Mouse (Mus musculus): ENCODE data around the gene Rabgef1. TPM values are rescaled to one million over a fixed set of nuclear protein-coding genes. Genes with fewer than 3 reads are reported as not detected.
A peak's percentile ranks its signal among the peaks of the same experiment; 100 is the strongest.
"Not testable (repeated sequence)": the region's sequence is repeated elsewhere in the genome, so short reads cannot be mapped to it uniquely, and the experiment has no call there.

Gene Rabgef1
- polyA plus RNA-seq, 1 experiment from 2014 or later: 25.7 TPM

- peak overlapping the region; percentile 60 for H3K9ac ChIP-seq (replicated peaks; ENCODE audit: low read depth, low read length)
- WGBS: 16% methylated on average over 19 of the region's 19 CpGs
- H3K4me3 ChIP-seq (ENCODE audit: low read depth, low read length): peak overlapping the region; percentile 58
- peaks cover 31% of the 10 kb centered on the region for H3K36me3 ChIP-seq (ENCODE audit: control insufficient read depth, insufficient read depth, low read length)
- peak overlapping the region; percentile 62 for H3K4me2 ChIP-seq (replicated peaks; ENCODE audit: low read depth, low read length)
- no peak for ATAC-seq (ENCODE audit: insufficient number of reproducible peaks, insufficient read depth, low FRiP score, low read depth)
- H3K4me1 ChIP-seq (ENCODE audit: control insufficient read depth, insufficient read depth, low read length): peaks cover 3% of the 10 kb centered on the region; the same call in 1 of the 2 replicates
- H3K27me3 ChIP-seq (ENCODE audit: control insufficient read depth, insufficient read depth, low read length): no peaks in the 10 kb centered on the region
- H3K27ac ChIP-seq (ENCODE audit: low read length): peak overlapping the region; percentile 73; the same call in 1 of the 2 replicates
- H3K9me3 ChIP-seq (ENCODE audit: control insufficient read depth, low read depth, low read length): no peaks in the 10 kb centered on the region
These were observed 82.8 kb downstream of the Rabgef1 start for GRCm38 (mm10) chr5:130254164-130255016.

GRCm38 (mm10) chr5:130255017-130255720 is 83.6 kb downstream of the Rabgef1 start, which contains the start of the genes Sbds and Tyw1:
Gene Sbds, minus strand, starts transcription at chr5:130255530.
Gene Tyw1, plus strand, starts transcription at chr5:130255619.
- WGBS: under 1% methylated on average over 52 of the region's 52 CpGs
- ATAC-seq (ENCODE audit: insufficient number of reproducible peaks, insufficient read depth, low FRiP score, low read depth): peak; percentile 92
- Histone ChIP-seq H3K9ac (replicated peaks; ENCODE audit: low read depth, low read length) (peak within 1 kb of the TSS; percentile 60), H3K4me1 (ENCODE audit: control insufficient read depth, insufficient read depth, low read length) (peaks cover 3% of the 10 kb centered on the region; the same call in 1 of the 2 replicates), H3K27me3 (ENCODE audit: control insufficient read depth, insufficient read depth, low read length) (no peaks in the 10 kb centered on the region), H3K9me3 (ENCODE audit: control insufficient read depth, low read depth, low read length) (no peaks in the 10 kb centered on the region), H3K4me3 (ENCODE audit: low read depth, low read length) (peak within 1 kb of the TSS; percentile 64), H3K27ac (ENCODE audit: low read length) (peak within 1 kb of the TSS; percentile 73), H3K36me3 (ENCODE audit: control insufficient read depth, insufficient read depth, low read length) (peaks cover 25% of the 10 kb centered on the region), H3K4me2 (replicated peaks; ENCODE audit: low read depth, low read length) (peak within 1 kb of the TSS; percentile 62)

GRCm38 (mm10) chr5:130255799-130256525 is 84.4 kb downstream of the Rabgef1 start:
- not testable (repeated sequence) for H3K4me1 ChIP-seq (ENCODE audit: control insufficient read depth, insufficient read depth, low read length); H3K9me3 ChIP-seq (ENCODE audit: control insufficient read depth, low read depth, low read length); H3K27me3 ChIP-seq (ENCODE audit: control insufficient read depth, insufficient read depth, low read length); H3K9ac ChIP-seq (replicated peaks; ENCODE audit: low read depth, low read length); ATAC-seq (ENCODE audit: insufficient number of reproducible peaks, insufficient read depth, low FRiP score, low read depth)
- Histone ChIP-seq H3K27ac (ENCODE audit: low read length) (peak overlapping the region; percentile 59; the same call in 1 of the 2 replicates), H3K36me3 (ENCODE audit: control insufficient read depth, insufficient read depth, low read length) (peaks cover 18% of the 10 kb centered on the region; the same call in 1 of the 2 replicates), H3K4me3 (ENCODE audit: low read depth, low read length) (peak overlapping the region; percentile 64), H3K4me2 (replicated peaks; ENCODE audit: low read depth, low read length) (peak overlapping the region; percentile 60)
- WGBS: 24% methylated on average over 20 of the region's 20 CpGs

DNA sequence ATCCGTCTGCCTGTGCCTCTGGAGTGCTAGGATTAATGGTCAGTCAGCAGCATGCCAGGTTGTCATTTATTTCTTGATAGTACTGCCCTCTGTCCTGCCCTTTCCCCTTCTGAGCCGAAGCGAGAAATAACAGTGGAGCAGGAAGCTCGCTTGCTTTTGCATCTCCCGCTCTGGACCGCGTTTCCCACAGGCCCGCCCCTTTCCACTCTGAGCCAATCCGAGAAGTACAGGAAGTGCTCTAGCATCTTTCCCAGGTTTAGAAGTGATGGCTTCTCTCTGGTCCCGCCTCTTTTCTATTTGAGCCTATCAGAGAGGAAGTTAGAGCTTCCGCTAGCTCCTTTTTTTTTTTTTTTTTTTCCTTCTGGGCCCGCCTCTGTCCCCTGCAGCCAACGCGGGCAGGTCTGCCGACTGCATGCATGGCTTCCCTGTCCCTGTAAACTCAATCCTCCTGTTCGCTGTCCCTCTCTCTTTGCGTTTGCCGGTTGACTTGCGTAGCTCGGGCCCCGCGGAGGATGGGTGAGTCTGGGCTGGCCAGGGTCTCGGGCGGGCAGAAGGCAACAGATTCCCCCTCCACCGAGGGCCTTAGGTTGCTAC is 85.2 kb downstream of the Rabgef1 start:
- Histone ChIP-seq H3K27me3 (ENCODE audit: control insufficient read depth, insufficient read depth, low read length) (no peaks in the 10 kb centered on the region), H3K4me2 (replicated peaks; ENCODE audit: low read depth, low read length) (peak overlapping the region; percentile 60), H3K36me3 (ENCODE audit: control insufficient read depth, insufficient read depth, low read length) (peaks cover 11% of the 10 kb centered on the region; the same call in 1 of the 2 replicates), H3K27ac (ENCODE audit: low read length) (peak overlapping the region; percentile 59; the same call in 1 of the 2 replicates), H3K4me3 (ENCODE audit: low read depth, low read length) (peak overlapping the region; percentile 64), H3K9ac (replicated peaks; ENCODE audit: low read depth, low read length) (peak overlapping the region; percentile 55), H3K4me1 (ENCODE audit: control insufficient read depth, insufficient read depth, low read length) (peaks cover 3% of the 10 kb centered on the region; the same call in 1 of the 2 replicates), H3K9me3 (ENCODE audit: control insufficient read depth, low read depth, low read length) (no peaks in the 10 kb centered on the region)
- ATAC-seq (ENCODE audit: insufficient number of reproducible peaks, insufficient read depth, low FRiP score, low read depth): peak; percentile 95
- under 1% methylated on average over 25 of the region's 25 CpGs for WGBS

DNA sequence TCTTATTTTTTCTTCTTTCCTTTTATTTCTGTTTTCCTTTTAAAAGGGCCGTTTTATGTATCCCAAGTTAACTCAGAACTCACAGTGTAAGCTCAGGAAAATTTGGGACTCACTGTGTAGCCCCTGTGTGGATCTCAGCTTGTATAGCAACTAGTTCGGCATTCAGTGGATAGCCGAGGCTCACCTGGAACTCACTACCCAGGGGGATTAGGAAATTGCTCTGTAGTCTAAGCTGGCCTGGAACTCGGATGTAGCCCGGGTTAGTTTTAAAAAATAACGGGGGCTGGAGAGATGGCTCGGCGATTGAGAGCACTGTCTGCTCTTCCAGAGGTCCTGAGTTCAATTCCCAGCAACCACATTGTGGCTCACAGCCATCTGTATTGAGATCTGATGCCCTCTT is 85.7 kb downstream of the Rabgef1 start:
- Histone ChIP-seq H3K4me2 (replicated peaks; ENCODE audit: low read depth, low read length) (peak overlapping the region; percentile 60), H3K36me3 (ENCODE audit: control insufficient read depth, insufficient read depth, low read length) (peaks cover 8% of the 10 kb centered on the region; the same call in 1 of the 2 replicates), H3K9ac (replicated peaks; ENCODE audit: low read depth, low read length) (peak overlapping the region; percentile 55), H3K27ac (ENCODE audit: low read length) (peak overlapping the region; percentile 17; the same call in 1 of the 2 replicates), H3K9me3 (ENCODE audit: control insufficient read depth, low read depth, low read length) (no peaks in the 10 kb centered on the region), H3K27me3 (ENCODE audit: control insufficient read depth, insufficient read depth, low read length) (no peaks in the 10 kb centered on the region), H3K4me1 (ENCODE audit: control insufficient read depth, insufficient read depth, low read length) (peaks cover 3% of the 10 kb centered on the region; the same call in 1 of the 2 replicates), H3K4me3 (ENCODE audit: low read depth, low read length) (peak overlapping the region; percentile 64)
- 8% methylated on average over 8 of the region's 8 CpGs for WGBS
- ATAC-seq (ENCODE audit: insufficient number of reproducible peaks, insufficient read depth, low FRiP score, low read depth): no peak

GRCm38 (mm10) chr5:130263454-130263853 is 91.9 kb downstream of the Rabgef1 start:
- Histone ChIP-seq H3K4me3 (ENCODE audit: low read depth, low read length) (no peak overlapping the region), H3K36me3 (ENCODE audit: control insufficient read depth, insufficient read depth, low read length) (peaks cover 11% of the 10 kb centered on the region), H3K4me1 (ENCODE audit: control insufficient read depth, insufficient read depth, low read length) (no peaks in the 10 kb centered on the region), H3K9ac (replicated peaks; ENCODE audit: low read depth, low read length) (no peak overlapping the region), H3K27ac (ENCODE audit: low read length) (no peak overlapping the region), H3K4me2 (replicated peaks; ENCODE audit: low read depth, low read length) (no peak overlapping the region), H3K9me3 (ENCODE audit: control insufficient read depth, low read depth, low read length) (no peaks in the 10 kb centered on the region), H3K27me3 (ENCODE audit: control insufficient read depth, insufficient read depth, low read length) (no peaks in the 10 kb centered on the region)
- no peak for ATAC-seq (ENCODE audit: insufficient number of reproducible peaks, insufficient read depth, low FRiP score, low read depth)
- WGBS: 73% methylated on average over 11 of the region's 11 CpGs

Data from stomach, embryonic 14.5 days (tissue).